Mouse (Mus musculus): ENCODE measurements around the gene Mdm4.
A peak's percentile ranks its signal among the peaks of the same experiment; 100 is the strongest.

The Mdm4 gene

GRCm38 (mm10) chr1:132937296-132938030 is 92.9 kb downstream of the Mdm4 start:
- no peak for DNase-seq

DNA sequence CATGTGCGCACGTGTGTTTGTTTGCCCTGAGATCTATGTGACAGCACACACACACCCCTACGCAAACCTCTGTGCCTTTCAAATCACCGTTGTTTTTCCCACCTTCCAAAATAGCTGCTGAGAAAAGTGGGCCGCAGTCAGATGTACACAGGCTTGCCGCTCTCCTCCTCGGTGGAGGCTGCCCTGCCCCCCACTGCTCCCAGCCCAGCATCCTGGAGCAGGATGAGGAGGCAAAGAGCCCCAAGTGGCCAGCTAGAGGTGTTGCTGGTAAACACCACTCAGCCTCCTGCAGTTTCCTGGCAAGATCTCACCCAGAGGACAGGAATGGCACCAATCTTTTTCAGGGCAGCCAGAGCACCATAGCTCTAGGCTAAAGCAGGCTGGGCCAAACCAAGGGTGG is 95.5 kb downstream of the Mdm4 start:
- peak in 1 of 2 experiments; percentile 31 for DNase-seq

GRCm38 (mm10) chr1:132932421-132932820 is 97.9 kb downstream of the Mdm4 start:
- no peak for DNase-seq

- DNase-seq = no peak
Measured at GRCm38 (mm10) chr1:132930291-132930690, 100.1 kb downstream of the Mdm4 start.

- DNase-seq = no peak
Measured at GRCm38 (mm10) chr1:132928907-132929250, 101.5 kb downstream of the Mdm4 start.

GRCm38 (mm10) chr1:132928032-132928906 is 102.1 kb downstream of the Mdm4 start:
- no peak for DNase-seq

GRCm38 (mm10) chr1:132925270-132925669 is 105.1 kb downstream of the Mdm4 start:
- DNase-seq = no peak

GRCm38 (mm10) chr1:132922257-132922656 is 108.1 kb downstream of the Mdm4 start:
- DNase-seq = no peak

- DNase-seq = no peak
Measured at GRCm38 (mm10) chr1:132921071-132921470, 109.3 kb downstream of the Mdm4 start.

GRCm38 (mm10) chr1:132919258-132919657 is 111.1 kb downstream of the Mdm4 start:
- DNase-seq = no peak

DNA sequence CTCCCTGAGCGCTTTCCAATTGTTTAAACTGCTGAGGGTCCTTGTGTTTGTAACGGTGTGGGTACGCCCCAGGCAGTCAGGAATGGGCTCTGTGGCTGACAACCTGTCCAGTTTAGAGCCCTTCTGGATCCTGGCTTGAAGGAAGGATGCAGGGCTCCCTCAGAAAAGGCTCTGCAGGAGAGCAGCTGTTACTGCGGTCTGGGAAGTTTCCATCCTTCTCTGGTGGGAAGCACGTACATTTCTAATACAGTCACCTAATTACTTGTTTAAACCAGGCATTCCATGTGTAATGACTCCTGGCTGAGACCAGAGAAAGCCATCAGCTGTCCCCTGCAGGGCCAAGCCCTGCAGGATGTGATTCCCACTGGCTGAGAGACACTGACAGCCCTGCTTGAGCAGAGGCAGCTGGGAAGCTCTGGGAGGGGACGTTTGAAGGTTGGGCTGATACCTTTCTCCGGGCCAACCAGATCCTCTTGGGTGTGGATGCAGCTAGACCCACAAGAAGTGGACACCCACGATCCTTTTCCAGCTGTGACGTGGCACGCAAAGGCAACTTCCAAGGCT is 112.2 kb downstream of the Mdm4 start:
- DNase-seq = no peak

DNA sequence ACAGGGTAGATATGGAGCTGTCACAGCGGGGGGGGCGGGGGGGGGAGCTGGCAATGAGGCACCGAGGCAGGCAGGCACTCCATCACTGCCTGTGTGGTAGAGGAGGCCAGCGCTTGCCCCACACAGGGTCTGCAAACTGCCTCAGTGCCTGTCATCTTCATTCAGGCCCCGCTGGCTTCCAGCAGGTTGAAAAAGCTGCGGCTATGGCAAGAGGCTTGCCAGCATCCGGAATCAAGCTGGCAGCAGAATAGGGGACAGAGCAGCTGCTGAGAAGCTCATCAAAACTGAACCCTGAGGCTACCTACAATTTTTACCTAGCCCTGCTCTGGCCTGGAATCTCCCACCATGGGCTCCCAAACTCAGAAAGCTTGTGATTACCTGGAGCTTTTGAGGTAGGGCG is 112.8 kb downstream of the Mdm4 start:
- no peak for DNase-seq

DNA sequence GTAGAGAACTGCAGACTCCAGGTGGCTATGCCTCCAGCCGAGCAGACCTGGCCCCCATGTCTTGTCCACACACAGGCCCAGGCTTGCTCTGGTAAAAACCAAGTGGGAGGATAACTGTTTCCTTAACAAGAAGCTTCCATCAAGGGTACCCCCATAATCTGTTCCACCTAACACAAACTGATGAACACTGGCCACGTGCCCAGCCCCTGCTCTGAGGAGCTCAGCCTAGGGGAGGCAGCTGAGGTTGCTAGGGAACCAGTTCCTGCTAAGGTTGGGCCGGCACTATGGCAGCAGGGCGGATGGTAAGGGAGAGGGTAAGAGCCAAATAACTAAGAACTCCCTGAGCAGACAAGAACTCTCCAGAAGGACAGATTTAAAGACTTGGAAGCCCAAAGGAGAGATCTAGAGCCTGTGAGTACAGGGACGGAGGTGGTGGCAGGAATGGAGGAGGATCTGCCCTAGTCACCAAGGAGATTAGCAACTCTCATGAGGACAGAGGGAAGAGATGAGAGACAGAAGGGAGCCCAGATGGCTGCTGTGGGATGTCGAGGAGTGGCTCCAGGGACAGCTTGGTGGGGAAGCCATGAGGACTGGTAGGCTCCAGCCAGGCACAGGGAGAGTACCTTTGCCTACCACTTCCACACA is 114.4 kb downstream of the Mdm4 start:
- DNase-seq = no peak

DNA sequence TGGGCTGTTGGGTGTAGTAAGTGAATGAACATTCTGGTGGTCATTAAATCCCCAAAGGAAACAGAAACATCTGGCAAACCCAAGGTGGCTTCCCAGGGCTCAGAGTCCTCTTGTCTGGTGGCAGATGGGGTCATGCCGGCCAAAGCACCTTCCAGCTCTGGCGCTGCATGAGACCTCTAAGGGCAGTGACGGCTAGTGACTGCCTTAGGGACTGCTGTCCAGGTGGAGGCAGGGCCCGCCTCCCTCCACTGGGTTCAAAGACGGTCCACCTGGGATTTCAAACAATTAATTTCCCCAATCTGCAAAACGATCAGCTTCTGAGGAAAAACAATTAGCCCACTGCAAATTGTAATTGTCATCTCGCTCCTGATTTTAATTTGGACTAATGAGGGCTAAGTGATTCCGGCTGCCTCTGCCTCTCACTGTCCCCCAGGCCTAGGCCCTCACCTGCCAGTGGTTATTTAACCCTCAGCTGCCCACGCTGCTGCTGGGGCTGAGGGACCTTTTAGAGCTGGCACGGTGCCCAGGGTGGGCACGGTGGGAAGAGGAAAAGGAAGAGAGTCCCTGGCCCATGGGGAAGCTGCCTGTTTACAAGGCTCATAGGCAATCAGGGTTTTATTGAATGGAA is 119.8 kb downstream of the Mdm4 start:
- no peak for DNase-seq

DNA sequence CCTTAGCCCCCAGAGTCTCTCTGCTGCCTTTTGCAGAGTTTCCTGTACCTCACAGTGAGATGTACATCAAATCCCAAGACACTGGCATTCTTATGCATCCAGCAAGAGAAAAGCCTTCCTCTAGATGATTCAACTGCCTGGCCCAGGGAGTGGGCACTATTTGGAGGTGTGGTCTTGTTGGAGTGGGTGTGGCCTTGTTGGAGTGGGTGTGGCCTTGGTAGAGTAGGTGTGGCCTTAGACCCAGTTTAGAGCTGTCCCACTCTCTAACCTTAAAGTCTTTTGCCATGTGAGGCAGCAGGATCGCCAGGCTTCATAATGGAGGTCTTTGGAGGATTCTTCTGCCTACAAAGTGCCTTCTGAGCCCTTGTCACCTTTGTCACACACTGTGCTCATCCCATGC is 120.4 kb downstream of the Mdm4 start:
- no peak for DNase-seq

Measured in kidney, postnatal 36 days (tissue).